11 mouse cellular contexts compared by ENCODE assay signal in genomic region chr17:75619472-75619871, GRCm38 (mm10).
DNase-seq lines count a peak whose midpoint lies in the region; ATAC-seq and TF ChIP-seq lines count a peak whose summit lies in the region.
"Had no signal": no experiment of that assay in that cellular context is flagged by ENCODE, and none has a peak within 500 bp of the region (broad histone marks: within the 10 kb centered on the region; RNA-seq: fewer than 3 reads in every experiment).

No protein-coding gene starts in this region.

- no peaks in the 10 kb centered on the region for H3K27me3 ChIP-seq in heart, adult 2 months (ENCODE audit: control insufficient read depth, insufficient read depth, low read length)
- no peaks in the 10 kb centered on the region for H3K27me3 ChIP-seq in heart, embryonic 12.5 days (replicated peaks)
- H3K27me3 ChIP-seq in Patski: no peaks in the 10 kb centered on the region

- no peaks in the 10 kb centered on the region for H3K79me2 ChIP-seq in heart, adult 2 months (replicated peaks; ENCODE audit: control insufficient read depth, insufficient read depth, low read length)

- no peak overlapping the region for H3K4me3 ChIP-seq in heart, adult 2 months
- H3K4me3 ChIP-seq in heart, embryonic 12.5 days: no peak overlapping the region

- peak; percentile 64 for TF ChIP-seq CTCF in heart, adult 2 months (IDR thresholded peaks at IDR 0.05)
- peak; percentile 71 for TF ChIP-seq CTCF in Patski (IDR thresholded peaks at IDR 0.05)

- TF ChIP-seq EP300 in heart, adult 2 months (IDR thresholded peaks at IDR 0.05; ENCODE audit: insufficient read depth, low read depth, low read length): no peak

- H3K4me1 ChIP-seq in heart, adult 2 months (ENCODE audit: control insufficient read depth, insufficient read depth, low read length): no peaks in the 10 kb centered on the region; the same call in 1 of the 2 replicates
- no peaks in the 10 kb centered on the region for H3K4me1 ChIP-seq in heart, embryonic 12.5 days (replicated peaks)

- no peaks in the 10 kb centered on the region for H3K36me3 ChIP-seq in heart, adult 2 months (ENCODE audit: control insufficient read depth, insufficient read depth, low read length)
- no peaks in the 10 kb centered on the region for H3K36me3 ChIP-seq in heart, embryonic 12.5 days
- H3K36me3 ChIP-seq: G1E had no signal

- intact Hi-C loops in heart, adult 2 months (cut with DNase I): loop anchor here (5.0 kb wide), 1 partner anchor 158 kb away; no protein-coding TSS in a partner anchor
- intact Hi-C loops in left cerebral cortex, postnatal 14 days (cut with DNase I): no loop called here

- DNase-seq in heart, adult 2 months: peak in 1 of 2 experiments; percentile 2
- peak; percentile 7 to 8 for DNase-seq in left cerebral cortex, postnatal 14 days (ENCODE audit: low spot score in 2 of 2)
- no peak for DNase-seq in left cerebral cortex, adult 8-10 months (ENCODE audit: low spot score in 2 of 2)
- peak; percentile 35 for DNase-seq in A20 (ENCODE audit: low read depth, low spot score)
- DNase-seq in Patski (ENCODE audit: low read depth, low spot score): no peak
- DNase-seq in T-cell, adult 2 months (ENCODE audit: low spot score): no peak
- DNase-seq in gastrocnemius, postnatal 10 days: no peak
- DNase-seq: thymus, adult 2 months had no signal

- TF ChIP-seq POLR2A in heart, adult 2 months (IDR thresholded peaks at IDR 0.05; ENCODE audit: insufficient read depth, low read depth, low read length): no peak

- in situ Hi-C loops in Patski (cut with MboI; ENCODE audit: low pct_unique_long_range_greater_than_20kb): no loop called here

- POLR2A ChIA-PET in Patski (lab: Charles Lee): no interaction called here

- CTCF ChIA-PET in Patski (lab: Charles Lee): no interaction called here

- ATAC-seq in heart, embryonic 12.5 days (ENCODE audit: insufficient number of reproducible peaks, low FRiP score): no peak
- ATAC-seq in Patski: no peak
- ATAC-seq: intestine, embryonic 16.5 days had no signal

- no peak overlapping the region for H3K4me2 ChIP-seq in heart, embryonic 12.5 days

- no peak overlapping the region for H3K27ac ChIP-seq in heart, adult 2 months
- no peak overlapping the region for H3K27ac ChIP-seq in heart, embryonic 12.5 days (ENCODE audit: poor library complexity, severe bottlenecking)

- 52% methylated on average over 3 of the region's 3 CpGs for WGBS in heart, adult 2 months
- WGBS in heart, embryonic 12.5 days: 62% methylated on average over 3 of the region's 3 CpGs

- no peak overlapping the region for H3K9ac ChIP-seq in heart, adult 2 months (ENCODE audit: low read depth, low read length)
- no peak overlapping the region for H3K9ac ChIP-seq in heart, embryonic 12.5 days

- no peaks in the 10 kb centered on the region for H3K9me3 ChIP-seq in heart, embryonic 12.5 days (replicated peaks)
- H3K9me3 ChIP-seq: G1E had no signal

Comparison
In these comparisons a context has a peak if more than half of its experiments do, and no peak if none do; other contexts are left out.
1. DNase-seq: peak in left cerebral cortex, postnatal 14 days (2 of 2) and A20 (single experiment); none in left cerebral cortex, adult 8-10 months (0 of 2), Patski (single experiment), T-cell, adult 2 months (single experiment) and gastrocnemius, postnatal 10 days (single experiment).